Mouse (Mus musculus) embryo, embryonic 11.5 days (tissue): ENCODE data around the gene Zfp746.
A peak's percentile ranks its signal among the peaks of the same experiment; 100 is the strongest.

Experiments used
- DNase-seq: peaks from one replicate; pipeline ENCODE4 v3.0.0-alpha.2; 2012; ENCODE audit warnings: low read depth, low spot score

Zfp746 gene

DNA sequence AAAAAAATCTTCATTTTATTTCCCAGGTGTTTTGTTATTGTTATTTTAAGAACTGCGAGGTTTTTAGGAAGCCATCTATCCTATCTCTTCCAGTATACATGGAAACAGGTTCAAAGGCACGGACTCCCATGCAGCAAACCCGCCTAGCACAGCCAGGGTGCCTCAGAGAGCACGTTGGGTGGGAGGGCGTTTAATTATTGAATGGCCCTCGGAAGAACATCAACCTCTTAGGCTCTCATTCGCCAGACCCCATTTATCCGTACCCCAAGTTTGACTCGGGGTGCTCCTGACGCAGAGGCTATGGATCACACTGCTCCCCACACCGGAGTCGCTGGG lies 39.3 kb downstream of the Zfp746 start:
- no peak for DNase-seq

DNA sequence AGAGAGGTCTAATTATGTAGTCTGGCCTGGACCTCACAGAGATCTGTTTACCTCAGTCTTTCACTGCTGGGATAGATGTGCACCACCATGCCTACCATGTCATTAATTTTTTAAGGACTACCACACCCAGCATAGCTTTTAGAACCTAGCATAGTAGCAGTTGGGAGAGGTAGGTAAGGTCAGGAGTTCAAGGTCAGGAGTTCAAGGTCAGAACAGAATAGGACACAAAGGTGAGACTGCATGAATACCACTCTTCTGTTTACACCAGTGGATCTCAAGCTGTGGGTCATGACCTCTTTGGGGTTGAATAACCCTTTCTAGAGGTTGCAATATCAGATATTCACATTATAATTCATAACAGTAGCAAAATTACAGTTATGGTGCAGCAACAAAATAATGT lies 53.7 kb downstream of the Zfp746 start:
- DNase-seq: no peak

- no peak for DNase-seq
Observed at GRCm38 (mm10) chr6:48025905-48026660, 60.3 kb downstream of the Zfp746 start.

DNA sequence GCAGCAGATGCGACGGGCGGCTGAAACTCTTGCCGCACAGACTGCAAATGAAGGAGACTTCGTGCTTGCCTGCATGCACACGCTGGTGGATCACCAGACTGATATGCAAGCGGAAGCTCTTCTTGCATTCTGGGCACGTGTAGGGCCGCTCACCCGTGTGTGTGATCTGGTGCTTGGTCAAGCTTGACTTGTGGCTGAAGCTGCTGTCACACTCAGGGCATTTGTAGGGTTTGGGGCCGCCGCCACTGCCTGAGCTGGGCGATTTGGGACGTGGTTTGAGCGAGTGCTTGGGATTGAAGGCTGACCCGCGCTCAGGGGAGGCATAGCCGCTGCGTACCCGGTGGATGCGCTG lies 61.4 kb downstream of the Zfp746 start:
- no peak for DNase-seq

GRCm38 (mm10) chr6:48024330-48024993 lies 61.9 kb downstream of the Zfp746 start:
- no peak for DNase-seq

DNA sequence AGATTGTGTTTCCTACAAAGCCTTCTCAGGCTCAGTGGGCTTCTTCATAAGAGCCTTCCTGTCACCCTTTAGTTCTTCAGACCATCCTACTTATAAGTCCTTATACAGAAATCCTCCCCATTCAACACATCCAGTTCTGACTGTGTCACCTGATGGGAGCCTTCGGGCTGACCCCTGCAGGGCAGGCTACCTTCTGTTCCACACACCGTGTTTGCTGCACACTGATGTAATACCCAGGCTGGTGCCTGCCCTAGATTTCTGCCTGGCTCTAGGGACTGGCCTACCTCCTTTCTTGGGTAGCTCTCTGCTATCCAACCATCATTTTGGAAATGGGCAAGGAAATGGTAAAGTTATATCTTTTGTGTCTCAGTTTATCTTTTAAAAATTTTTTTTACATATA lies 63.7 kb downstream of the Zfp746 start:
- no peak for DNase-seq

DNA sequence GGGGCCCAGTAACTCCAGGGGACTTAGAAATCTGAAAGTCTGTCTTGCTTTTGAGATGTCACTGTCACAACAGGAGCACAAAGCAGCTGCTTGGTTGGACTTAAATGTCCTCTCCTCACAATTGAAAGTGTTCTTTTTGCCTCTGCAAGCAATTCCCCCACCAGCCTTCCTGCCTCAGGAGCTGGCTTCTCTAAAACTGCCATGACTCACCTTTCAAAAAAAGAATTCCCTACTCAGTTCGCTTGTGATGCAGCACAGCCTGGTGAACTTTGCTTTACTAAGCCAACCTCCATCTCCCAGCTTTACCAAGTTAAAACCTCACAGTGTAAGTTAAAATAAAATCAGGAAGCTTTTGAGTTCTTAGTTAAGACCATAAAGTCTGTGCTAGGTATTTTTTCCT lies 64.7 kb downstream of the Zfp746 start:
- DNase-seq: no peak

DNA sequence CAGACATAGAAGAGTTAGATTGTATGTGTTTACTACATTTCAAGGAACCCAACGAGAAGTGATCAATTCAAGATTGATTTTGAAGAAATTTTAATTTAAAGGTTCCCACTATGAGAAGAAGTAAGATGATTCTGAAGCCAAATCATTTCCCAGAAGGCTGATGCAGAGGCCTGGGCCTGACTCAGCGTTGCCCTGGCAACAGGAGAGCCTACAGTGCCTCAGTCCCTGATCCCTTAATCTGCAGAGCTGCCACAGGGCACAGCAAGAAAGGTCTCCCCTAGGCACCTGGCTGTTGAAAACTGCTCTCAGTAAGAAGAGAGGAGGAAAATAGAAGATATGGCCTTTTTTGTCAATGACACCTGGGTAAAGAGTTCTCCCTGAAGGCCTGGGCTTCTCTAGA lies 66.4 kb downstream of the Zfp746 start:
- DNase-seq: no peak

DNA sequence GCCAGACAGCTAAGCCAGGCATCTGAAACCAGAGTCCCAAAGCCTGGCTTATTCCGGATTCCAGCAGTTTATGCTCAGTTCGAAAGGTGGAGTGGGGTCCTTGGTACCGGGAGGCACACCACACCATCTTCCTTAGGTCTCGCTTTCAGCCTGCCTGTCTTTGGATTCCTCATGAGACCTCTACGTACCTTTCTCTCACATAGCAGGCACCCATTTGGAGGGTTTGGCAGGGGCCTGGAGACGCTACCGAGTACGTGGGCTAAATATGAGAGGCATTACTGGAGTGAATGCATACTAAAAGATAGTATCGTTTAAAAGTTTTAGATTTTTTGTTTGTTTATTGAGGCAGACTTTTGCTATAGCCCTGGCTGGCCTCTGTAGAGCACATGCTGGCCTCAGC lies 69.6 kb downstream of the Zfp746 start:
- no peak for DNase-seq

- peak; percentile 74 for DNase-seq
Observed at GRCm38 (mm10) chr6:48016090-48016521, 70.3 kb downstream of the Zfp746 start.
